Mouse (Mus musculus) neutrophil, adult 5-6 weeks (primary cell): ENCODE measurements around the gene Wfdc21. TPM values are rescaled to one million over a fixed set of nuclear protein-coding genes. Genes with fewer than 3 reads are reported as not detected.
A peak's percentile ranks its signal among the peaks of the same experiment; 100 is the strongest.

Source experiments
- ATAC-seq: fragments of 151-379, 151-347 bp; 2 replicates; pipeline ENCODE4 v1.8.0; 2017; ENCODE audit warnings: mild to moderate bottlenecking, moderate TSS enrichment; ENCODE audit not compliant: insufficient number of reproducible peaks, poor library complexity, low FRiP score, severe bottlenecking; ENCODE audit errors: extremely low read depth
- total RNA-seq: library from RNA; stranded (forward); fragments of 200-1000 nt; gene quantifications from 2 replicates; pipeline ENCODE4 v1.2.3, GENCODE M21; 2017

Gene Wfdc21
- 177 and 234 TPM in 2 replicates for total RNA-seq

- ATAC-seq = no peak
These were observed at the start of gene Wfdc21 for GRCm38 (mm10) chr11:83746681-83747080. Gene Wfdc21 (plus strand): TSS chr11:83746940.

GRCm38 (mm10) chr11:83703705-83704104, 43.0 kb upstream of the Wfdc21 start, which contains the start of gene Wfdc17:
Gene Wfdc17 (plus strand): TSS chr11:83703991.
- 0 out of 2 replicates have a peak, but pooled peaks have one; percentile 37 for ATAC-seq

DNA sequence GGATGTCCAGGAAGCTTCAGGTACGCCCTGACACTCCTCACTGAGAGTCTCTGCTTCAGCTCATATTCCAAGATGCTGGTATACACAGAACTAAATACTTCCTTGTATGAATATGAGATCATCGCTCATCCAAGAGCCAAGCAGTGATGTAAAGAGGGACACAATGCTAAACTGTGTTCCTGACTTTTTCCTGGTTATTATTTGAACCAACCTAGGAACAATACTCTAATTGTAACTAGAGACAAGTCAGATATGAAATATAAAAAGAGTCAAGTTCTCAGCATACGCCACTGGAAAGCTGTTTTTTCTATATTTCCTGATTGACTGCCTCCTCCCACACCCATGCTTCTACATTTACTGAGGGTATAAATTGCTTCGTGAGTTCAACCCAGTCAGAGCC, 38.0 kb upstream of the Wfdc21 start, which contains the start of gene Wfdc18:
Wfdc18 (plus strand) TSS at position 301 of the 400 bp plus-strand sequence.
- ATAC-seq = no peak

- ATAC-seq = no peak
These were observed 37.1 kb upstream of the Wfdc21 start for GRCm38 (mm10) chr11:83709683-83710082.

DNA sequence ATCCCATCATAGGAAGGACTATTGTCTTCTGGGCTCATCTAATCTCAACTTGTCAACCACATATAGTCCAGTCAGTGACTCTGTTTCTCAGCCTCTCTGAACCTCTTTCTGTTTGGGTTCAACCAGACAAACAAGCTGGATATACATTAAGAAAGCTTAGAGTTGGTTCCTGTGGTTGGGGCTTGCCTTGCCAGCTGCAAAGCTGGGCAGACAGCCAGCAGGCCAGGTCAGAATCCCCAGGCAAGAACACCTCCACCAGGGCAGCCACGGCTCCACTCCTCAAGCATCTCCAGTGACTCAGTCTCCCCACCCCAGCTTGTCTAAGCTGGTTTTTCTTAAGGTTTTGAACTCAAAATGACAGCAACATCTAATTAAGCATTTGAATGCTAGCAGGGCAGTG, 34.1 kb upstream of the Wfdc21 start:
- ATAC-seq = no peak

DNA sequence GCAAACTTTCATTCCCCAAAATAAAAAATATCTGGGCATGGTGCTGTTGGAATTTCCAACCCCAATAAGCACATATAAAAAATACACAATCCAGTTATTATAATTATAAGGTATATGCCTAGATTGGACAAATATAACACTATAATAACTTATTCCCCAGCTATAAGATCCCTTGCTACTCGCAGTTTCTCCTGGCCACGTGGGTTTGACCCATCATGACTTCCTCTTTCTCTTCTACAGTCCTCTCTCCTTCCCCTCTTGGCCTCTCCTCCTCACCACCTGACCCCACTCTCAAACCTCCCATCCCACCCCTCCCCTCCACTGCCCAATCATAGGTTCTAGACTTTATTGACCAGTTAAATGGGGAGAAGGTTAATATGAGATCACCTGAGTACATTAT, 32.8 kb upstream of the Wfdc21 start:
- 0 out of 2 replicates have a peak, but pooled peaks have one; percentile 39 for ATAC-seq

- ATAC-seq = no peak
These were observed 29.6 kb upstream of the Wfdc21 start for GRCm38 (mm10) chr11:83717042-83717665.

DNA sequence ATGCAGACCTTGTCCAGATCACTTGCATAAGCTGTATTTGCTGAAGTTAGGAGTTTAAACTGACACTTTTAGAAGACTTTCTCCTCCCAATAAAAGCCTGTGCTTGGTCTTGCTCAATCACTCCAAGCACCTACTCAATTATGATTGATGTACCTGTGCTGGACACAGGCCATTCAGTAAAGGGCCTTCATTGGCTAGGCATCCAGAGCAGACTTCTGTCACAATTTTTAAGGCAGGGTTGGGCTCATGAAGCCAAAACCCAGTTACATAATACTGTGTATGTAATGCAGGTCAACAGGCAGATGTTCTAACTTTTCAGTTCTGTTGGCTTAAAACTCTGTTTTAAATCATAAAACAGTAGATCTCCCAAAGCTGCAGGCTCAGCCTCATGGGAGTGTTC, 26.0 kb upstream of the Wfdc21 start:
- no peak for ATAC-seq

DNA sequence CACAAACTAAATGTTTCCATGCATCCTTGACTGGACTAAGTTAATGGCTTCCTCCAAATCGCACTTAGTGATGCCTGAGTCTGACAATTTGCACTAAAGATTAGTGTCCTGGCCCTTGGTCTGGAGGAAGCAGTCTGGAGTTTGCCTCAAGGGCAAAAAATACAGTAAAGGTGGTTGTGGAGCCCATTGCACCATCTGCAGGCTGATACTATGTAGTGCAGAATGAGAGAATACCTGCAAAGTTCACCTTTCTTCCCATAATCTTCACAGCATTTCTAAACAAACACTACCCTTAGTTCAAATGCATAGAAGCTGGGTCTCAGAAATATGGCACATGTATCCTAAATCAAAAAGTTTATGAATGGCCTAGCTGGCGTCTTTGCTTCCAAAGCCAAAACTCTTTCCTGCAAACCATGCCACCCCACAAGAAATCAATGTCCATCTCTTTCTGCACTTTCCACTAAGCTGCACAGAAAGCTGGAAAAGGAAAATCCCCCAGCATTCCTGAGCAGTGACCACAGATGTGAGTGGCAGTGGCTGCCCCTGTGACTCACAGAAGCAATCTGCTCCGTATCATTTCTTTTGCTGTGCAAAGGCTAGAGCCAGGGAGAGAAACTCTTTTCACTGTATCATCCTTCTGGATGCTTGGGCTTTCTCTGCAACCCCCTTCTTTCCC, 17.8 kb upstream of the Wfdc21 start:
- peak; percentile 88 for ATAC-seq

DNA sequence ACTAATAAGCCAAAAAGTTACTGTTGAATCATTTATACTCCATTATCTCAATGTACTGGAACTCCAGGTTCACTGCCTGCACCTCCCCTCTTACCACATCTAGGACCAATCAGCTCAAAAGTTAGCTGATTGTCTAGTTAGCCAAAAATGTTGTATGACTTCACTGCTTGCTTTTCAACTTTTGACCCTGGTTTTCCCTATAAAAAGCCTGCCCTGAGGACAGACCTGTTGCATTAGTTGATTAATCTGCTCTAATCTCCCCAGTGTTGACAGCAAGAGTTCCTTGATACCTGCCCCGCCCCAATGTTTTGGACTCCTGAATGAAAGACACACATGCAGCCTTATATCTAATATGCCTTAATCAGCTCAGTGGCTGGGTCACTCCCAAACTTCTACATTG, 15.6 kb upstream of the Wfdc21 start:
- no peak for ATAC-seq

DNA sequence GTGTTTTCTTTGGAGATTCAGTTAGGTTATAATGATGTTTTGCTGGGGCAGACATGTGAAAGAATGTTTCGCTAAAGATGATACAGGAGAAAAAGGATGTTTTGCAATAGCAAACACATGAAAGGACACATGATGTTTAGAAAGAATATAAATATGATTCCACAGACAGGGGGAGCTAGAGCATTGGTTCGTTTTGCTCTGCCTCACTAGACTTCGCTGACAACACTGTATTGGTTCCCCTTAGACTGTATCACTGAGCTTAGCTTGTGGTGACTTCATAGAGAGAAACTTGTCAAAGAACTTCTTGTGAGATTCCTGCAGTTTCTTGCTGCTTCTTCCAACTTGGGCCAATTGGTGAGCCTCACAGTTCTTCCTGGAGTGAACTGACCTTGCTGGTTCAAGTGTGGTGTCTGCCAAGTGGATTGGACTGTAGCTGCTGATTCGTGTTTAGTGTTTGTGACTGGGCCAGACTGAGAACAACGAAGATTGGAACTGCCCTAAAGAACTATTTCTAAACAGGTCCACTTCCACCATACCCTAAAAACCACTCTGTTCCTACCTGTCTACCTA, 13.6 kb upstream of the Wfdc21 start:
- peak; percentile 65; the same call in 1 of the 2 replicates for ATAC-seq

GRCm38 (mm10) chr11:83734215-83734614, 12.5 kb upstream of the Wfdc21 start:
- no peak for ATAC-seq

- no peak for ATAC-seq
These were observed 10.9 kb upstream of the Wfdc21 start for GRCm38 (mm10) chr11:83735881-83736280.

- ATAC-seq = peak; percentile 71
These were observed 9.6 kb upstream of the Wfdc21 start for GRCm38 (mm10) chr11:83737109-83737558.

DNA sequence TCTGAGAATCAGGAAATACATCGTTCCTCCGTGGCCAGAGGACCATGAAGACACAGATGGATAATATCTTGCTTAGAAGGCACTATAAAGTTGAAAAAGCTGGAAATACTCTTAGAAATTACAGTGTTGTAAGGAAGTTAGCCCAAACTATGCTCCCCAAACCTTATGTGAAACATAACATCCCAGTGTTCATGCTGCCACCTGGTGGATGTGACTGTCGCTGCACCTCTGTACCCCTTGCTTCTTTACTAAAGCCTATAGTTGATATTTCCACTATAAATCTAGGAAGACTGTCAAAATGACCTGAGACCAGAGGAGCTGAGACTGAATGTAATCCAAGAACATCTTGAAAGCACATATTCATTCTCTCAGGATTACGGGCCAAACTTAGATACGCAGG, 7.5 kb upstream of the Wfdc21 start:
- peak; percentile 68 for ATAC-seq

DNA sequence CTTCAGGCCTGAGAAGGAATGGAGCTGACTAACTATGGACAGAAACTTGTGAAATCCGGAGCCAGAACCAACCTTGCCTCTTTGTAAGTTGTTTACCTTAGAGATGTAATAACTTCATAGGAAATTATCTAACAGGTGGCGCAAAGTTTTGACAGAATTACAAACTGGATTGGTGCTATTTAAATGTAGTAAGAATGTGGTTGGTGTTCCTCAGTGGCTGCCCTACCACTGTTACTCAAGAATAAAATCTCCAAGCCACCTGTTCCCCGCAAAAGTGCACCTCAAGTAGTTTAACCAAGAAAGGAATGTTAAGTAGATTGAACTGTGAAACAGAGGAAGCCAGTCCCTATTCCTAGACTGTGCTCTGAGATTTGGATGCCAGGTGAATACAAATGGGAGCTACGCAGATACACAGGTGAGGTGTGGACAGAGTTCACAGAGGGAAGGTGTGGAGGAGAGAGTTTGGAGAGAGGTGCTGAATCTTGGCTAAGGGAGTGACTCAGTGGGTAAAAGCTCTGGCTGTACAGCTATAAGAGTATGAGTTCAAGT, 6.2 kb upstream of the Wfdc21 start:
- no peak for ATAC-seq

DNA sequence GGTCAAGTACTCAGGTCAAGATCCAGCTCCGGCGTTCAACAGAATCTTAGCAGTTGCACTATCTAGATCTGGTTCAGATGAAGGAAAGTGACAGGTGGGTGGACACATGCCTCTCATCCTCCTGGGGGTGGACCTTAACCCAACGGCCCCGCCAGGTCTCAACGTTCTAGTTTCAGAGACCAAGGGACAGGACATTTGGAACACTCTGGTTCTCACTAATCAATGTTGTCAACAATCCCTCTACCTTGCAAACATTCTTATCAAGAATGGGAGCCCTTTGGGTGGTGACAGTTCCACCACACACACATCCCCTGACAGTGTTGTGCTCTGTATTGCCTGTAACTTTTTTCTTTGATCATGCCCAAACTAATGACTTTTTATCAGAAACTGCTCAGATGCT, 4.9 kb upstream of the Wfdc21 start:
- ATAC-seq = no peak

- peak; percentile 14; the same call in 1 of the 2 replicates for ATAC-seq
These were observed 3.9 kb upstream of the Wfdc21 start for GRCm38 (mm10) chr11:83742731-83743355.

DNA sequence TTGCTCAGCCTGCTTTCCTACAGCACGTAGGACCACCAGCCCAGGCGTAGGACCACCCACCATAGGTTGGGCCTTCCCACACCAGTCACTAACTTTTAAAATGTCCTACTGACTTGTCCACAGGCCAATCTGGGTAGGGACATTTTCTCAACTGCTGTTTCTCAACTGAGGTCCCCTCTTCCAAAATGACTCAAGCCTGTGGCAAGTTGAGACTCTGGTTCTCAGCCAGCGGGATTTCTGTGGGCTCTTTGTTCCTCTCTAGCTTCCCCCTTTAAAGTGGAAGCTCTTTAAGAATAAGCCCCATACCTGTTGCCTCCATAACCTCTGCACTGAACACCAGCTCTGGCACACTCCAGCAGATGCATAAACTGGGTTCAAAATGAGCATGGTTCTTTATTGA, 3.2 kb upstream of the Wfdc21 start:
- no peak for ATAC-seq
